Mouse (Mus musculus) bone marrow macrophage, adult 2 months (primary cell): ENCODE measurements around the gene Sfi1.

ENCODE experiments used
- CTCF ChIP-seq: IDR thresholded peaks from 2 replicates; pipeline ENCODE4 v1.5.1; 2012; ENCODE audit warnings: low read depth, mild to moderate bottlenecking, low read length, moderate library complexity
- POLR2A ChIP-seq: IDR thresholded peaks from 2 replicates; pipeline ENCODE4 v1.6.1; 2012; ENCODE audit warnings: mild to moderate bottlenecking, low read depth, low read length, borderline replicate concordance

GRCm38 (mm10) chr11:3202231-3202701 lies 9.0 kb upstream of the Sfi1 start, which contains the start of gene Eif4enif1:
- TF ChIP-seq POLR2A (no peak), CTCF (no peak)
